In the genomic region with DNA sequence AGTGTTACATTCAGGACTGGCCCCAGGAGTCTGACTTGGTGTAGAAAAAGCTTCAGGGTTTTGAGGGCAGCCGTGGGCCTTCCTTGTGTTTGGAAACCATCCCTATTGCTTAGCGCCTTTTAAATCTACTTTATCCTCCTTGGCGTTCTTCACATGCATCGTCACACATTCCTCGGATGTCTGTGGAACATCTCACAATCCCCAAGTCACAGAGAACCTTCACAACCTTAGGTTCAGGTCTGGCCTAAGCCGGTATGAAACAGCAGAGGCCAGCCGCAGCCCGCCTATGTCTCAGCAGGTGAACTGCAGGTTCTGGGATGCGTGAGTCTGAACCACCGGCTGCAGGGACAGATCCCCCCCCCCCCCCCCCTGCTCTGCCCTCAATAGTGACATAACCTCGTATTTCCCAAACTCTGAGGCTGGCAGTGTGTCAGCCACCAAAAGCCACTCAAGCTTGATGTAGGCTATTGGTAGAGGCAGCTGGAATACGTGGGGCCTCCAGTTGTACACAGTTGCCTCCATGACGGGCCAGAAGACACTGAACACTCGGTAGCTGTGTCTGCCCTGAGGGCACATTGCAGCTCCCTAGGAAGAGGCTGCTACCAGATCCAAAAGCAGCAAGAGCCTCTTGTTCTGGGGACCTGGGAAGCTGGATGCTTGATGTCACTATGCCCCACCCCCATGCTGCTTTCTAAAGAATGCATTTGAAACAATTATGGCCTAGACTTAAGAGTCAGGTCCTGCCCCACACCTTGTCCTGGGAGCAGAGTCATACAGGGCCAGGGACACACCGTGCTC, we compare ENCODE assay signal across 1 mouse cellular context.
TF ChIP-seq lines count a peak whose summit lies in the region.

No protein-coding gene starts in this region.

TF ChIP-seq in myocyte, 11 proteins besides CTCF, POLR2A, EP300 and RAD21 (continued from another document):
- no peak for TF ChIP-seq TCF3 (IDR thresholded peaks at IDR 0.05; ENCODE audit: insufficient read length, low read depth)
